Mouse (Mus musculus) forebrain, embryonic 15.5 days (tissue): ENCODE results near the gene Prr27. TPM values are rescaled to one million over a fixed set of nuclear protein-coding genes. Genes with fewer than 3 reads are reported as not detected.

ENCODE experiments used
- ATAC-seq: fragments of 200-750 bp; cut with Nextera tagmentation; replicated peaks from 2 replicates; pipeline ENCODE4 v1.8.0; 2017; ENCODE audit warnings: mild to moderate bottlenecking, moderate TSS enrichment, moderate library complexity
- H3K27ac ChIP-seq: fragments of 300-500 bp; sonication (generic); replicated peaks from 2 replicates; pipeline ENCODE4 v1.5.1; 2015; ENCODE audit warnings: mild to moderate bottlenecking, inconsistent platforms
- H3K27me3 ChIP-seq: fragments of 300-500 bp; sonication (generic); 2 replicates; pipeline ENCODE4 v1.6.1; 2015; ENCODE audit warnings: inconsistent platforms
- H3K36me3 ChIP-seq: fragments of 300-500 bp; sonication (generic); 2 replicates; pipeline ENCODE4 v1.6.1; 2015; ENCODE audit warnings: mild to moderate bottlenecking, inconsistent platforms
- H3K4me1 ChIP-seq: fragments of 300-500 bp; sonication (generic); 2 replicates; pipeline ENCODE4 v1.6.1; 2015; ENCODE audit warnings: inconsistent platforms
- H3K4me2 ChIP-seq: fragments of 300-500 bp; sonication (generic); replicated peaks from 2 replicates; pipeline ENCODE4 v1.6.1; 2015; ENCODE audit warnings: mild to moderate bottlenecking, inconsistent platforms
- H3K4me3 ChIP-seq: fragments of 300-500 bp; sonication (generic); 2 replicates; pipeline ENCODE4 v1.5.1; 2015; ENCODE audit warnings: mild to moderate bottlenecking, inconsistent platforms
- H3K9ac ChIP-seq: fragments of 300-500 bp; sonication (generic); replicated peaks from 2 replicates; pipeline ENCODE4 v1.6.1; 2015; ENCODE audit warnings: mild to moderate bottlenecking, inconsistent platforms
- H3K9me3 ChIP-seq: fragments of 300-500 bp; sonication (generic); 2 replicates; pipeline ENCODE4 v1.6.1; 2016; ENCODE audit warnings: inconsistent platforms
- WGBS: fragments of 180-500 bp; shearing (Covaris S2); methylation state at CpG from one replicate; pipeline ENCODE4 v1.1.7; 2015; ENCODE audit warnings: mixed read lengths; 5-methylcytosine and 5-hydroxymethylcytosine counted together
- polyA plus RNA-seq: library from polyadenylated mRNA; unstranded; fragments of >200 nt; fragmentation: Nextera tagmentation; extraction: Ambion mirVana; gene quantifications from 2 replicates; pipeline ENCODE4 v1.2.1, GENCODE M21; 2015

Prr27 gene
- not detected in 2 replicates for polyA plus RNA-seq

DNA sequence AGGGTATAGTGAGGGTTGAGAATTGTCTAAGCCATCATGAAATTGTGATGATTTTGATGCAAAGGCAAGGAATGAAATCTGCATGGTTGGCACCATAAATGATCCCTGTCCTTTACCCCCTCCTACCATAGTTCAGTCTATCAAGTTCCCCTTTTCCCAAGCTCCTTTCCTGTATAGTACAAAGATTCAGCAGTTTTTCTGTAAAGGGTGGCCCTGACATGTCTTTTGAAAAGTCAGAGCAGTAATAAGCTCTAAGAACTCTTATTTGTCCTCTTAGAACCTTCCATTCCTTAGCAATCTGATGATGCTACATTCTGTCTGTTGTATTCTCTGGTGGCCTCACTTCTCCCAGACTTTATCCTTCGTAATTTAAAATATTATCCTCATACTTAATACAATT, at the start of gene Prr27:
TSS of gene Prr27 (plus strand) at position 301 of the 400 bp plus-strand sequence.
- 70% methylated on average over 1 of the region's 1 CpGs for WGBS
- ATAC-seq = no peak

DNA sequence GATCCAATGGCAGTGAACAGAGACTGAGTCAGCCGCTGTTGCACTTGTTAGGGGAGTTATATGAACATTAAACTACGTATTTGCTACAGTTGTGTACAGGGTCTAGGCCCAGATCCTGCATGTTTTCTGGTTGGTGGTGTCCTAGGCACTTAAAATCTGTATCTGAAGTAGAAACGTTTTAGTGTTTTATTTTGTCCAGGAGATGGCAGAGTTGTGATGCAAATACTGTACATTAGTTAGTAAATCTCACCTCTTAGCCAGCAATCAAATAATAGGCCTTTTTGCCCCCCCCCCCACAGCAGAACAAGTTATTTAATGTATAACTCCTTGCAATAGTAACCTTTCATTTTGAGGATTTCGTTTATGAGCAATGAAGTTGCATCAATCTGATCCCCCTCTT, 42.8 kb upstream of the Prr27 start:
- Histone ChIP-seq H3K27ac (no peak overlapping the region), H3K27me3 (no peaks in the 10 kb centered on the region), H3K9me3 (no peaks in the 10 kb centered on the region), H3K9ac (no peak overlapping the region), H3K4me1 (no peaks in the 10 kb centered on the region), H3K4me2 (no peak overlapping the region), H3K4me3 (no peak overlapping the region), H3K36me3 (no peaks in the 10 kb centered on the region)
- 0 out of 2 replicates have a peak, but pooled peaks have one; percentile 11 for ATAC-seq
- 56% methylated on average over 4 of the region's 4 CpGs for WGBS

More for the DNA sequence above, at the start of gene Prr27:
- Histone ChIP-seq H3K36me3 (no peaks in the 10 kb centered on the region), H3K9me3 (no peaks in the 10 kb centered on the region), H3K4me3 (no peak within 1 kb of the TSS), H3K27me3 (no peaks in the 10 kb centered on the region), H3K9ac (no peak within 1 kb of the TSS), H3K4me1 (no peaks in the 10 kb centered on the region), H3K27ac (no peak within 1 kb of the TSS), H3K4me2 (no peak within 1 kb of the TSS)

DNA sequence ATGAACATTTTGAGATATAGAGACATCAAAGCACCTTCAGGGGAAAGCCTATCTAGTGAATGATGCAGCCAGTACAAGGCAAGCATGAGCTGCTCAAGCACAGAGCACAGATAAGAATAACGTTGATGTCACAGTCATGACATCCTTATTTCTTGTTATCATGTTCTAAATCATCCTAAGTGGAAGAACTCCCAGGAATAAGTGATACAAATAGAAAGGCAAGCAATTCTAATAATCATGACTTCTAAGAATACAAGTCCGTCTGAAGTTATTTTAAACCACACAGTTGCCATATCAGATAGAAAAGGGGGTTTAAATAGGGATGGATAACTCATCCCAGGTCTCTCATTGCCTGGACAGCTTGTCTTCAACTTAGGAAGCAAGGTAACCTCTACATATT, 17.7 kb upstream of the Prr27 start, which contains the start of gene Csn1s2b:
TSS of gene Csn1s2b (plus strand) at position 301 of the 400 bp plus-strand sequence.
- Histone ChIP-seq H3K4me3 (no peak within 1 kb of the TSS), H3K4me2 (no peak within 1 kb of the TSS), H3K4me1 (no peaks in the 10 kb centered on the region), H3K36me3 (no peaks in the 10 kb centered on the region), H3K9me3 (no peaks in the 10 kb centered on the region), H3K27ac (no peak within 1 kb of the TSS), H3K27me3 (no peaks in the 10 kb centered on the region), H3K9ac (no peak within 1 kb of the TSS)
- ATAC-seq = no peak
- 84% methylated on average over 2 of the region's 2 CpGs for WGBS

DNA sequence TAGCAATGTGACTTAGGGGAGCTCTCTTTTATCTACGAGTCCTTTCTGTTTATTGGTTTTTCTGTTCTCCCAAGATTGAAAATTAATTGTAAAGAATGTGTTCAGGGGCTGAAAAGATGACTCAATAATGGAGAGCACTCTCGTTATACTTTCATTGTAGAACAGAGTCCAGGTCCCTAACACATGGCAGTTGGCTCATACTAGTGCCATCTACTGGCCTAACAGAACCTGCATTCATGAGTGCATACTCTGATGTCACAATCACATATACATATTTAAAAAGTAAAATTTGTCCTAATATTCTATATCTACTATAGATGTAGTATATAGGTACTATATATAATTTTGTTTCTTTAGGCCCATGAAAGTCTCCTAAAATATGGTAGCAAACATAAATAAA, 16.2 kb upstream of the Prr27 start:
- no peak overlapping the region for H3K27ac ChIP-seq
- no peaks in the 10 kb centered on the region for H3K9me3 ChIP-seq
- ATAC-seq = no peak
- no peaks in the 10 kb centered on the region for H3K27me3 ChIP-seq
- H3K4me2 ChIP-seq = no peak overlapping the region
- WGBS = 46% methylated on average over 2 of the region's 2 CpGs
- H3K4me1 ChIP-seq = no peaks in the 10 kb centered on the region
- no peaks in the 10 kb centered on the region for H3K36me3 ChIP-seq
- H3K4me3 ChIP-seq = no peak overlapping the region
- no peak overlapping the region for H3K9ac ChIP-seq

DNA sequence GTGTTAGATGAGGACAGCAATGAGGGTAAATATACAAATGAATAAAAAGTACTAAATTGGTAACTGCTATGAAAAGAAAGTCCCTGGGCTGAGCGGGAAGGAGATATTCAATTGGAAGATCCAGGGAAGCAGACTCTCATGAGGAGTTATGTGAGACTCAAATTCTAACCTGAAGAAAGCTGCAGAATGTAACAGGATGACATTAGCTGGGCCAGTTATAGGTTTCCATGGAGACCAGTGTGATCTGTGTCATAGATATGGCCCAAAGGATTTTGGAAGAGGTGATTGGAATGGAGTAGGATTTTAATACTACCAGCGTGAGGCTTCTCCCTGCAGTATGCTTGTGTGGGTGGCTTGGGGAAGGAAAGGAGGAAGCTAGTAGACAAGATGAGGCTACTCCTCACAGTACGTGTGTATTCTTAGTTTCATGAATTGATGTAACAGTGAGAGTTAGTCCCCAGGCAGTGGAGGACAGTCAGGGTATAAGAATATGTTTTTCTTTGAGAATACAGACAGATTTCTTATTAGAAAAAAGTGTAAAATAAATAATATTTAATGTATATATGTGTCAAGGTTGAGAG, 29.7 kb downstream of the Prr27 start:
- Histone ChIP-seq H3K36me3 (no peaks in the 10 kb centered on the region), H3K4me2 (no peak overlapping the region), H3K27ac (no peak overlapping the region), H3K9me3 (no peaks in the 10 kb centered on the region), H3K4me1 (no peaks in the 10 kb centered on the region), H3K9ac (no peak overlapping the region), H3K27me3 (no peaks in the 10 kb centered on the region), H3K4me3 (no peak overlapping the region)
- no peak for ATAC-seq
- WGBS = 86% methylated on average over 3 of the region's 3 CpGs

DNA sequence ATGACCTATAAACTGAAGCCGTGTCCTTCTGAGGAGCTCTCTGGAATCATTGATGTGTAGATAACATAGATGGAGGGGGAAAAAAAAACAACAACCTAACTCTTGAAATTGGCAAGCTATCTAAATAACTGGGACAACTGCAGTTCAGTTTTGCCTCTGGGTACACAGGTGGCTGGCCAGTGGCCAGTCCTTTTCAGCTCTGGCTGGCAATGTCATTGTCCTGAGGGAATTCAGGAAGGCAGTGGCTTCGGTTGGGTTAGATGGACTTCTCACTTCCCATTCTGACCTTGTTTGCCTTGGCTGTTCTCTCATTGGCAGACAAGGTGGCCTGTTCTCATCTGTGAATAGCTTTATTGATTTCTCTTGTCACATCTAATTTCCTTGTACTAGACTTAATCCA, 44.6 kb downstream of the Prr27 start:
- Histone ChIP-seq H3K9me3 (no peaks in the 10 kb centered on the region), H3K27me3 (no peaks in the 10 kb centered on the region), H3K27ac (no peak overlapping the region), H3K4me3 (no peak overlapping the region), H3K4me1 (no peaks in the 10 kb centered on the region), H3K4me2 (no peak overlapping the region), H3K9ac (no peak overlapping the region), H3K36me3 (no peaks in the 10 kb centered on the region)
- 59% methylated on average over 2 of the region's 2 CpGs for WGBS
- ATAC-seq = no peak

DNA sequence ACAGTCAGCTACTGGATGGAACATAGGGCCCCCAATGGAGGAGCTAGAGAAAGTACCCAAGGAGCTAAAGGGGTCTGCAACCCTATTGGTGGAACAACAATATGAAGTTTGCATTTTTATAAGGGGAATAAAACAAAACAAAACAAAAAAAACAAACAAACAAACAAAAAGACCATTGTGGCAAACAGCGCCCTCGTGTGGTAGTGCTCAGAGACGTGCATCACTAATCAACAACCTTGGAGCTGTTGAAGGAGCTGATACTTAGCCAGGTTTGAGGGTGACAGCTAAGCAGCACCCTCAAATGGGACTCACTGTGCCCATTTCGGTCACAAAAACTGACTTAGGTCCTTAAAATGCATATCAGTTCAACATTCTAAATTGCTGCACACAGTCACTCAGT, 45.9 kb downstream of the Prr27 start:
- no peak overlapping the region for H3K4me2 ChIP-seq
- no peak overlapping the region for H3K9ac ChIP-seq
- H3K27me3 ChIP-seq = no peaks in the 10 kb centered on the region
- no peak overlapping the region for H3K27ac ChIP-seq
- no peak for ATAC-seq
- no peaks in the 10 kb centered on the region for H3K9me3 ChIP-seq
- H3K4me3 ChIP-seq = no peak overlapping the region
- WGBS = 38% methylated on average over 4 of the region's 4 CpGs
- H3K36me3 ChIP-seq = no peaks in the 10 kb centered on the region
- H3K4me1 ChIP-seq = no peaks in the 10 kb centered on the region

DNA sequence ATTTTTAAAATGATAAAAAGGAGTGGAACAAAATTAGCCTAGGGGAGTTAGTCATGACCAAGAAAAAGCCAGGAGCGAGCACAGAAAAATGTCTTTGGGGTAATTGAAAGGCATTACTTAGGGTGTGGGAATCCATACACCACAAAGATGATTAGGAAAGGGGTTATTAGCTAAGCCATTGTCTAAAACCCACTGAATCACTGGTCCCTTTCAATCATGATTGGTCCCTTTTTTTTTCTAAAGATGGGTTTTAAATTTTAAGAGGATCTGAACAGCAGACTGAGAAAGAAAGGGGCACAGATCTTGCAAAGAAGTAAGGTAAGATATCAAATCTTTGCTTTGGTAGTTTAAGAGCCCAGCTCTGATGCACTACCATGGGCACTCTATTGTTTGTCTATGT, 59.2 kb downstream of the Prr27 start, which contains the start of gene Odam:
TSS of gene Odam (plus strand) at position 301 of the 400 bp plus-strand sequence.
- Histone ChIP-seq H3K4me3 (no peak within 1 kb of the TSS), H3K36me3 (no peaks in the 10 kb centered on the region), H3K9ac (no peak within 1 kb of the TSS), H3K4me1 (no peaks in the 10 kb centered on the region), H3K27me3 (no peaks in the 10 kb centered on the region), H3K9me3 (no peaks in the 10 kb centered on the region), H3K4me2 (no peak within 1 kb of the TSS), H3K27ac (no peak within 1 kb of the TSS)
- WGBS = 64% methylated on average over 1 of the region's 1 CpGs
- no peak for ATAC-seq

Other genes with a start within 250 kb of the Prr27 start
- gene Sult1e1, start 234.1 kb upstream of the Prr27 start, polyA plus RNA-seq = not detected in 2 replicates
- gene Csn1s1, start 159.5 kb upstream of the Prr27 start, polyA plus RNA-seq = not detected in 2 replicates
- gene Csn2, start 126.1 kb upstream of the Prr27 start, polyA plus RNA-seq = not detected in 2 replicates
- not detected in 2 replicates for gene Csn1s2a, start 51.1 kb upstream of the Prr27 start, polyA plus RNA-seq
- not detected in 2 replicates for gene Csn1s2b, start 17.6 kb upstream of the Prr27 start, polyA plus RNA-seq
- not detected in 2 replicates for gene Odam, start 59.3 kb downstream of the Prr27 start, polyA plus RNA-seq
- gene Csn3, start 99.9 kb downstream of the Prr27 start, polyA plus RNA-seq = not detected in 2 replicates
- gene 2310003L06Rik, start 143.8 kb downstream of the Prr27 start, polyA plus RNA-seq = not detected in 2 replicates
- not detected in 2 replicates for gene Gm28434, start 143.8 kb downstream of the Prr27 start, polyA plus RNA-seq
- gene Cabs1, start 153.8 kb downstream of the Prr27 start, polyA plus RNA-seq = not detected in 2 replicates
- gene Smr3a, start 176.9 kb downstream of the Prr27 start, polyA plus RNA-seq = not detected in 2 replicates